Mouse (Mus musculus): ENCODE results near the gene Mob3c.

Gene Mob3c

GRCm38 (mm10) chr4:115838196-115838595 lies 10.3 kb downstream of the Mob3c start:
- no peak for DNase-seq

- DNase-seq = peak; percentile 95
These were observed 11.1 kb downstream of the Mob3c start, which contains the start of gene Mknk1 for GRCm38 (mm10) chr4:115838696-115839641. TSS of gene Mknk1 (plus strand) at chr4:115839198.

GRCm38 (mm10) chr4:115839956-115840355 lies 12.1 kb downstream of the Mob3c start:
- no peak for DNase-seq

GRCm38 (mm10) chr4:115840842-115841241 lies 12.9 kb downstream of the Mob3c start:
- no peak for DNase-seq

- DNase-seq = no peak
These were observed 18.8 kb downstream of the Mob3c start for GRCm38 (mm10) chr4:115846656-115847055.

- peak; percentile 41 for DNase-seq
These were observed 19.5 kb downstream of the Mob3c start for GRCm38 (mm10) chr4:115847377-115847776.

- no peak for DNase-seq
These were observed 20.2 kb downstream of the Mob3c start for GRCm38 (mm10) chr4:115848083-115848482.

- DNase-seq = no peak
These were observed 21.2 kb downstream of the Mob3c start for GRCm38 (mm10) chr4:115848990-115849677.

- no peak for DNase-seq
These were observed 22.2 kb downstream of the Mob3c start for GRCm38 (mm10) chr4:115850111-115850510.

GRCm38 (mm10) chr4:115850631-115851030 lies 22.7 kb downstream of the Mob3c start:
- DNase-seq = no peak

- peak in 1 of 2 experiments; percentile 61 for DNase-seq
These were observed 23.7 kb downstream of the Mob3c start for GRCm38 (mm10) chr4:115851569-115851968.

- DNase-seq = no peak
These were observed 27.2 kb downstream of the Mob3c start for GRCm38 (mm10) chr4:115855100-115855499.

GRCm38 (mm10) chr4:115855609-115856008 lies 27.7 kb downstream of the Mob3c start:
- no peak for DNase-seq

- DNase-seq = no peak
These were observed 28.4 kb downstream of the Mob3c start for GRCm38 (mm10) chr4:115856282-115856681.

GRCm38 (mm10) chr4:115857293-115857883 lies 29.5 kb downstream of the Mob3c start:
- DNase-seq = no peak

- DNase-seq = no peak
These were observed 35.5 kb downstream of the Mob3c start for GRCm38 (mm10) chr4:115863352-115863751.

- DNase-seq = no peak
These were observed 36.0 kb downstream of the Mob3c start for GRCm38 (mm10) chr4:115863880-115864279.

GRCm38 (mm10) chr4:115869512-115870210 lies 41.8 kb downstream of the Mob3c start:
- DNase-seq = no peak

GRCm38 (mm10) chr4:115873231-115873630 lies 45.3 kb downstream of the Mob3c start:
- DNase-seq = no peak

- peak in 1 of 2 experiments; percentile 31 for DNase-seq
These were observed 50.4 kb downstream of the Mob3c start for GRCm38 (mm10) chr4:115878216-115878678.

GRCm38 (mm10) chr4:115878828-115879227 lies 50.9 kb downstream of the Mob3c start:
- no peak for DNase-seq

- no peak for DNase-seq
These were observed 53.3 kb downstream of the Mob3c start for GRCm38 (mm10) chr4:115881183-115881582.

GRCm38 (mm10) chr4:115882195-115882594 lies 54.3 kb downstream of the Mob3c start:
- DNase-seq = no peak
